ENCODE assay signal across 25 mouse cellular contexts in genomic region chr11:39868451-39868979, GRCm38 (mm10).
DNase-seq lines count a peak whose midpoint lies in the region; ATAC-seq and TF ChIP-seq lines count a peak whose summit lies in the region.
"Had no signal": no experiment of that assay in that cellular context is flagged by ENCODE, and none has a peak within 500 bp of the region (broad histone marks: within the 10 kb centered on the region; RNA-seq: fewer than 3 reads in every experiment).

No protein-coding gene starts in this region.

- TF ChIP-seq EP300 in stomach, postnatal 0 days (optimal IDR thresholded peaks at IDR 0.05): no peak

- H3K9ac ChIP-seq in limb, embryonic 13.5 days: no peak overlapping the region
- H3K9ac ChIP-seq in stomach, embryonic 14.5 days (replicated peaks; ENCODE audit: low read depth, low read length): no peak overlapping the region
- H3K9ac ChIP-seq in stomach, postnatal 0 days (ENCODE audit: low read length): no peak overlapping the region
- H3K9ac ChIP-seq: forebrain, postnatal 0 days; heart, embryonic 13.5 days; kidney, embryonic 15.5 days; midbrain, embryonic 12.5 days had no signal

- no peak for TF ChIP-seq POLR2A in cerebellum, adult 2 months (IDR thresholded peaks at IDR 0.05; ENCODE audit: borderline replicate concordance, insufficient read depth, low read length)

- 19% methylated on average over 6 of the region's 6 CpGs for WGBS in cerebellum, adult 2 months
- 55% methylated on average over 6 of the region's 6 CpGs for WGBS in limb, embryonic 13.5 days
- 85% methylated on average over 6 of the region's 6 CpGs for WGBS in limb, embryonic 10.5 days
- WGBS in stomach, embryonic 14.5 days: 65% methylated on average over 6 of the region's 6 CpGs
- 64% methylated on average over 6 of the region's 6 CpGs for WGBS in stomach, postnatal 0 days

- no peaks in the 10 kb centered on the region for H3K9me3 ChIP-seq in limb, embryonic 13.5 days
- no peaks in the 10 kb centered on the region for H3K9me3 ChIP-seq in limb, embryonic 10.5 days (replicated peaks)
- no peaks in the 10 kb centered on the region for H3K9me3 ChIP-seq in stomach, embryonic 14.5 days (ENCODE audit: control insufficient read depth, low read depth, low read length)
- H3K9me3 ChIP-seq in stomach, postnatal 0 days (ENCODE audit: control insufficient read depth, low read length): no peaks in the 10 kb centered on the region
- H3K9me3 ChIP-seq: forebrain, embryonic 10.5 days; heart, embryonic 13.5 days; kidney, embryonic 15.5 days; midbrain, embryonic 12.5 days had no signal

- H3K4me2 ChIP-seq in limb, embryonic 13.5 days (replicated peaks): no peak overlapping the region
- no peak overlapping the region for H3K4me2 ChIP-seq in stomach, embryonic 14.5 days (replicated peaks; ENCODE audit: low read depth, low read length)
- H3K4me2 ChIP-seq in stomach, postnatal 0 days (replicated peaks; ENCODE audit: low read depth): no peak overlapping the region
- H3K4me2 ChIP-seq: heart, embryonic 13.5 days; kidney, embryonic 15.5 days; liver, embryonic 11.5 days; midbrain, embryonic 12.5 days had no signal

- TF ChIP-seq CTCF in cerebellum, adult 2 months (IDR thresholded peaks at IDR 0.05; ENCODE audit: borderline replicate concordance, insufficient read depth, low read depth, low read length): no peak
- TF ChIP-seq CTCF in stomach, postnatal 0 days (IDR thresholded peaks at IDR 0.05; ENCODE audit: low read depth): no peak

- peak; percentile 13 to 19 for DNase-seq in cerebellum, postnatal 14 days
- DNase-seq in cerebellum, adult 2 months: no peak
- no peak for DNase-seq in limb, embryonic 10.5 days (ENCODE audit: low spot score)
- DNase-seq in stomach, postnatal 0 days (ENCODE audit: low spot score): no peak
- peak; percentile 15 for DNase-seq in retina, postnatal 1 day
- no peak for DNase-seq in ovary, postnatal 14 days (ENCODE audit: low spot score)
- DNase-seq: adrenal gland, postnatal 10 days; cerebellum, adult 9-11 months; forebrain, postnatal 0 days; gastrocnemius, postnatal 25 days; heart, adult 2 months; heart, postnatal 14 days; kidney, adult 11 months; kidney, postnatal 36 days; lung, adult 18-20 months; lung, postnatal 10 days; thymus, adult 2 months; thymus, postnatal 4 days had no signal

- H3K27ac ChIP-seq in cerebellum, adult 2 months (ENCODE audit: insufficient read depth, low read length): no peak overlapping the region
- H3K27ac ChIP-seq in limb, embryonic 13.5 days: no peak overlapping the region
- H3K27ac ChIP-seq in limb, embryonic 10.5 days: no peak overlapping the region
- H3K27ac ChIP-seq in stomach, embryonic 14.5 days (ENCODE audit: low read length): no peak overlapping the region
- H3K27ac ChIP-seq in stomach, postnatal 0 days (replicated peaks): no peak overlapping the region
- H3K27ac ChIP-seq: forebrain, embryonic 10.5 days; heart, adult 2 months; heart, embryonic 13.5 days; kidney, embryonic 15.5 days; midbrain, embryonic 12.5 days had no signal

- ATAC-seq in limb, embryonic 13.5 days (ENCODE audit: low FRiP score, low read depth): peak; percentile 64; the same call in 1 of the 2 replicates
- peak; percentile 18; the same call in 1 of the 2 replicates for ATAC-seq in stomach, embryonic 14.5 days (ENCODE audit: insufficient number of reproducible peaks, insufficient read depth, low FRiP score, low read depth)
- no peak for ATAC-seq in stomach, postnatal 0 days (ENCODE audit: low FRiP score, low TSS enrichment)
- ATAC-seq: forebrain, postnatal 0 days had no signal

- H3K27me3 ChIP-seq in cerebellum, adult 2 months (ENCODE audit: control insufficient read depth, insufficient read depth, low read length): no peaks in the 10 kb centered on the region
- H3K27me3 ChIP-seq in limb, embryonic 13.5 days: no peaks in the 10 kb centered on the region
- no peaks in the 10 kb centered on the region for H3K27me3 ChIP-seq in limb, embryonic 10.5 days (ENCODE audit: low read depth, poor library complexity, severe bottlenecking)
- no peaks in the 10 kb centered on the region for H3K27me3 ChIP-seq in stomach, embryonic 14.5 days (ENCODE audit: control insufficient read depth, insufficient read depth, low read length)
- no peaks in the 10 kb centered on the region for H3K27me3 ChIP-seq in stomach, postnatal 0 days (ENCODE audit: control insufficient read depth, insufficient read depth, low read length)
- H3K27me3 ChIP-seq: heart, embryonic 13.5 days; kidney, embryonic 15.5 days; midbrain, embryonic 12.5 days had no signal

- no peak overlapping the region for H3K4me3 ChIP-seq in cerebellum, adult 2 months (replicated peaks; ENCODE audit: insufficient read depth, low read depth, low read length)
- no peak overlapping the region for H3K4me3 ChIP-seq in limb, embryonic 13.5 days
- no peak overlapping the region for H3K4me3 ChIP-seq in limb, embryonic 10.5 days
- H3K4me3 ChIP-seq in stomach, embryonic 14.5 days (ENCODE audit: low read depth, low read length): no peak overlapping the region
- H3K4me3 ChIP-seq in stomach, postnatal 0 days (ENCODE audit: low read depth, low read length): no peak overlapping the region
- H3K4me3 ChIP-seq: forebrain, embryonic 10.5 days; heart, adult 2 months; heart, embryonic 13.5 days; kidney, embryonic 15.5 days; midbrain, embryonic 12.5 days had no signal

- H3K4me1 ChIP-seq in cerebellum, adult 2 months (ENCODE audit: control insufficient read depth, insufficient read depth, low read length): no peaks in the 10 kb centered on the region
- no peaks in the 10 kb centered on the region for H3K4me1 ChIP-seq in limb, embryonic 13.5 days
- H3K4me1 ChIP-seq in limb, embryonic 10.5 days: no peaks in the 10 kb centered on the region
- H3K4me1 ChIP-seq in stomach, embryonic 14.5 days (ENCODE audit: control insufficient read depth, insufficient read depth, low read length): no peaks in the 10 kb centered on the region
- H3K4me1 ChIP-seq in stomach, postnatal 0 days (replicated peaks; ENCODE audit: control insufficient read depth, insufficient read depth): no peaks in the 10 kb centered on the region
- H3K4me1 ChIP-seq: forebrain, embryonic 10.5 days; heart, embryonic 13.5 days; kidney, embryonic 15.5 days; midbrain, embryonic 12.5 days had no signal

- H3K36me3 ChIP-seq in limb, embryonic 13.5 days: no peaks in the 10 kb centered on the region
- no peaks in the 10 kb centered on the region for H3K36me3 ChIP-seq in limb, embryonic 10.5 days
- no peaks in the 10 kb centered on the region for H3K36me3 ChIP-seq in stomach, embryonic 14.5 days (ENCODE audit: control insufficient read depth, insufficient read depth, low read length)
- H3K36me3 ChIP-seq in stomach, postnatal 0 days (ENCODE audit: control insufficient read depth, insufficient read depth, low read length): no peaks in the 10 kb centered on the region
- H3K36me3 ChIP-seq: forebrain, embryonic 10.5 days; heart, embryonic 13.5 days; kidney, embryonic 15.5 days; midbrain, embryonic 12.5 days had no signal

Comparison
In these comparisons a context has a peak if more than half of its experiments do, and no peak if none do; other contexts are left out.
1. DNase-seq: peak in cerebellum, postnatal 14 days (2 of 2) and retina, postnatal 1 day (single experiment); none in cerebellum, adult 2 months (0 of 2), limb, embryonic 10.5 days (single experiment), stomach, postnatal 0 days (single experiment) and ovary, postnatal 14 days (single experiment).